Mouse (Mus musculus) liver, adult 2 months (tissue): ENCODE results near the gene Gm42420.

Source experiments
- CTCF ChIP-seq: fragments of 200-500 bp; IDR thresholded peaks from 2 replicates; pipeline ENCODE4 v1.5.1; 2011; ENCODE audit warnings: low read depth, low read length, control low read depth
- POLR2A ChIP-seq: fragments of 200-500 bp; IDR thresholded peaks from 2 replicates; pipeline ENCODE4 v1.6.1; 2011; ENCODE audit warnings: low read length, control low read depth; ENCODE audit not compliant: insufficient read depth; ENCODE audit errors: extremely low read depth

GRCm38 (mm10) chr6:39606862-39607261 is 21.3 kb downstream of the Gm42420 start:
- TF ChIP-seq CTCF, result no peak
- TF ChIP-seq POLR2A, result no peak
